Mouse (Mus musculus): Measurements from ENCODE around the gene Cd3d.
A peak's percentile ranks its signal among the peaks of the same experiment; 100 is the strongest.

DNA sequence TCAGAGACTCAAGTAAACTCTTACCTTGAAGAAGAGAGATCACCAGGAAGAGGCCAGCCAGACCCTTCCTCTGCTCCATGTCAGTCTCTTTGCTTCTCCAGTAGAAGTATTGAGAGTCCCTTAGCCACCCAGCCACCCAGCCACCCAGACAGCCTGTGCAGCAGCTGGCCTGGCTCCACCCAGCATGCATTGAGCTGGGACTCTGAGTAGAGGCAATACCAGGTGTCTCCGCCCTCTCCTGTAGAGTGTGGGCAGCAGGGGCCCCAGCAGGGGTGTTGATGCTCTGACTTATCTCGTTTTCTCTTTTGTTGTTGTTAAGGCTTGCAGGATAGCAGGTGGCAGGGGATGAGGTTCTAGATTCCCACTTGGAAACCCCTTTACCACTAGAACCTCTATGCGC is 1.3 kb upstream of the Cd3d start, which contains the start of gene Cd3g:
- TF ChIP-seq CTCF (IDR thresholded peaks at IDR 0.05; ENCODE audit: borderline replicate concordance, control insufficient read depth, extremely low read depth, insufficient read depth, low read length, poor library complexity) (no peak), POLR2A (IDR thresholded peaks at IDR 0.05; ENCODE audit: control insufficient read depth, extremely low read depth, insufficient read depth, low read length, poor library complexity) (peak; percentile 99)
